Mouse (Mus musculus): ENCODE measurements around the gene Nceh1.
A peak's percentile ranks its signal among the peaks of the same experiment; 100 is the strongest.

Gene Nceh1

GRCm38 (mm10) chr3:27182733-27183600 is at the start of gene Nceh1:
Gene Nceh1, plus strand, starts transcription at chr3:27182965.
- peak; percentile 96 to 97 for DNase-seq

- DNase-seq: no peak
Measured at GRCm38 (mm10) chr3:27140101-27140500, 42.7 kb upstream of the Nceh1 start.

GRCm38 (mm10) chr3:27143570-27143969 is 39.2 kb upstream of the Nceh1 start:
- DNase-seq: no peak

- DNase-seq: no peak
Measured at GRCm38 (mm10) chr3:27145733-27146132, 37.0 kb upstream of the Nceh1 start.

GRCm38 (mm10) chr3:27153191-27153671 is 29.5 kb upstream of the Nceh1 start:
- DNase-seq: peak in 1 of 2 experiments; percentile 7

GRCm38 (mm10) chr3:27153701-27154209 is 29.0 kb upstream of the Nceh1 start, which contains the start of gene Ect2:
Gene Ect2, minus strand, starts transcription at chr3:27153878.
- DNase-seq: peak; percentile 99

- DNase-seq: no peak
Measured at GRCm38 (mm10) chr3:27154280-27154679, 28.5 kb upstream of the Nceh1 start.

GRCm38 (mm10) chr3:27155051-27155855 is 27.5 kb upstream of the Nceh1 start:
- DNase-seq: peak; percentile 82 to 85

- peak; percentile 27 to 65 for DNase-seq
Measured at GRCm38 (mm10) chr3:27155856-27156593, 26.7 kb upstream of the Nceh1 start.

GRCm38 (mm10) chr3:27156594-27156949 is 26.2 kb upstream of the Nceh1 start:
- DNase-seq: peak in 1 of 2 experiments; percentile 20

- DNase-seq: no peak
Measured at GRCm38 (mm10) chr3:27158910-27159309, 23.9 kb upstream of the Nceh1 start.

GRCm38 (mm10) chr3:27161645-27162409 is 20.9 kb upstream of the Nceh1 start:
- no peak for DNase-seq

- no peak for DNase-seq
Measured at GRCm38 (mm10) chr3:27162410-27162804, 20.4 kb upstream of the Nceh1 start.

- no peak for DNase-seq
Measured at GRCm38 (mm10) chr3:27165481-27166065, 17.2 kb upstream of the Nceh1 start.

- no peak for DNase-seq
Measured at GRCm38 (mm10) chr3:27170257-27170656, 12.5 kb upstream of the Nceh1 start.

- no peak for DNase-seq
Measured at GRCm38 (mm10) chr3:27179711-27180110, 3.1 kb upstream of the Nceh1 start.

- DNase-seq: no peak
Measured at GRCm38 (mm10) chr3:27183601-27184175, 923 bp downstream of the Nceh1 start.

GRCm38 (mm10) chr3:27188386-27188785 is 5.6 kb downstream of the Nceh1 start:
- DNase-seq: no peak

GRCm38 (mm10) chr3:27189320-27190261 is 6.8 kb downstream of the Nceh1 start:
- peak; percentile 85 to 90 for DNase-seq

- no peak for DNase-seq
Measured at GRCm38 (mm10) chr3:27190865-27191264, 8.1 kb downstream of the Nceh1 start.

Data from lung, adult 18-20 months (tissue).